In the genomic region with DNA sequence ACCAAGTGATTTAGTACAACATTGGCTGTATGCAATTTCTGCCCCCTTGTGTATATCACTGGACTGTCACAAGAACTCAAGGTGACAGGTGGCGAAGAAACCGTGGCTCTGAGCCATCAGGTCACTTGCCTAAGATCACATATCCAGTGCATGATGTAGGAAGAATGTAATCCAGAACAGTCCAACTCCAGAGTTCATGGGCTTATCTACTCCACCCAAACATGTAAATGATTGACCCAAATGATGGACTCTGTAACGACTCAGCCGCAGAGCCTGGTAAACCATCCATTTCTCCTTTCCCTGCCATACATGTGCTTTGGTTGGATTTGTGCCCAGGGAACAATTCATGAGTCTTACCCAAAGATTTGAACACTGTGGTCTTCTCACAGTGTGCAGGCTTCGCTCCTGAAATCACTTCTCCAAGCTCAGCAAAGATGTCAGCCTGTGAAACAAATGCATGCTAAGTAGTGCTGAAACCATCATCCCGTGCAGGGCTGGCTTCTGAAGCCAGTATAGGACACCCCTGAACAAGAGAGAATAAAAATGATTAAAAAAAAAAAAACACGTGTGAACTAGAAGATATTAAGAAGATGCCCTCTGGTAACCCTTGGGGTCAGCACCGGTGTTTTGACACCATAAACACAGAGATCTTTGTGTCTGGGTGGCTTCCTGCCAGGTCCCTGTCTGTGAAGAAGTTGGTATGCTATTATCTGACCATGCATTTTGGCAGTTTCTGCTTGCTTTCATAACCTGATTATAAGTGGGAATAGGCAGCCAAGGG, we compare ENCODE assay signal across 18 mouse cellular contexts. TPM values are rescaled to one million over a fixed set of nuclear protein-coding genes. Genes with fewer than 3 reads are reported as not detected.
A peak's percentile ranks its signal among the peaks of the same experiment; 100 is the strongest.
DNase-seq lines count a peak whose midpoint lies in the region; ATAC-seq and TF ChIP-seq lines count a peak whose summit lies in the region.
"Had no signal": no experiment of that assay in that cellular context is flagged by ENCODE, and none has a peak within 500 bp of the region (broad histone marks: within the 10 kb centered on the region; RNA-seq: fewer than 3 reads in every experiment).

No protein-coding gene starts in this region.

- H3K9ac ChIP-seq in liver, embryonic 13.5 days: no peak overlapping the region
- H3K9ac ChIP-seq: hindbrain, embryonic 15.5 days had no signal

- TF ChIP-seq POLR2A in kidney, adult 2 months (IDR thresholded peaks at IDR 0.05; ENCODE audit: low read depth, low read length): no peak

- H3K36me3 ChIP-seq in kidney, adult 2 months (ENCODE audit: control insufficient read depth, insufficient read depth, low read length): no peaks in the 10 kb centered on the region
- H3K36me3 ChIP-seq in liver, embryonic 13.5 days: no peaks in the 10 kb centered on the region
- H3K36me3 ChIP-seq: hindbrain, embryonic 15.5 days had no signal

- peaks cover 13% of the 10 kb centered on the region for H3K4me1 ChIP-seq in kidney, adult 2 months (ENCODE audit: control insufficient read depth, insufficient read depth, low read length)
- H3K4me1 ChIP-seq in liver, embryonic 13.5 days (replicated peaks): 0 out of 2 replicates have a peak, but pooled peaks cover 3% of the 10 kb centered on the region

- H3K27ac ChIP-seq in kidney, adult 2 months (ENCODE audit: insufficient read depth, low read depth, low read length): peak overlapping the region; percentile 93
- no peak overlapping the region for H3K27ac ChIP-seq in liver, embryonic 13.5 days
- H3K27ac ChIP-seq: hindbrain, embryonic 15.5 days had no signal

- peak; percentile 18 to 40 for DNase-seq in cerebellum, adult 18-20 months
- DNase-seq in cerebellum, adult 11 months: no peak
- peak; percentile 42 for DNase-seq in MN1 (ENCODE audit: low spot score)
- DNase-seq in kidney, adult 2 months: peak; percentile 93
- DNase-seq in liver, embryonic 13.5 days: no peak
- DNase-seq in urinary bladder, adult 2 months (ENCODE audit: low spot score): no peak
- DNase-seq in layer of hippocampus, adult 18-20 months (ENCODE audit: low spot score in 2 of 2): no peak
- DNase-seq in left cerebral cortex, adult 9 months (ENCODE audit: low spot score in 2 of 2): no peak
- DNase-seq: adrenal gland, adult 8-10 months; heart, adult 18-20 months; thymus, postnatal 25 days had no signal

- no peak overlapping the region for H3K4me2 ChIP-seq in liver, embryonic 13.5 days
- H3K4me2 ChIP-seq: hindbrain, embryonic 15.5 days had no signal

- H3K9me3 ChIP-seq in liver, embryonic 13.5 days (replicated peaks): no peaks in the 10 kb centered on the region
- H3K9me3 ChIP-seq: hindbrain, embryonic 15.5 days had no signal

- no peak; the same call in 1 of the 2 replicates for TF ChIP-seq CTCF in kidney, adult 2 months (conservative IDR thresholded peaks at IDR 0.05; ENCODE audit: insufficient read depth, insufficient read length, low read depth, low read length)

- ATAC-seq in liver, embryonic 13.5 days (ENCODE audit: low read depth): peak; percentile 75

- no peak overlapping the region for H3K4me3 ChIP-seq in kidney, adult 2 months (ENCODE audit: insufficient read depth, low read depth, low read length)
- no peak overlapping the region for H3K4me3 ChIP-seq in liver, embryonic 13.5 days (replicated peaks)
- H3K4me3 ChIP-seq: hindbrain, embryonic 15.5 days had no signal

- WGBS in kidney, adult 2 months: 31% methylated on average over 8 of the region's 8 CpGs
- 62% methylated on average over 8 of the region's 8 CpGs for WGBS in liver, embryonic 13.5 days (ENCODE audit: insufficient replicate concordance)

- no peaks in the 10 kb centered on the region for H3K27me3 ChIP-seq in kidney, adult 2 months (replicated peaks; ENCODE audit: control insufficient read depth, insufficient read depth, low read length)
- no peaks in the 10 kb centered on the region for H3K27me3 ChIP-seq in liver, embryonic 13.5 days
- H3K27me3 ChIP-seq: hindbrain, embryonic 15.5 days had no signal

RNA-seq across cellular contexts. Expression of a gene that starts 12.4 kb away (rescaled TPM):
- 30.2 and 30.9 TPM in 2 replicates for polyA plus RNA-seq in kidney, adult 2 months (2012; rRNA removed)
- polyA plus RNA-seq in liver, embryonic 13.5 days (2015; fragmentation: Nextera tagmentation; extraction: Ambion mirVana): 0.25 and 0.44 TPM in 2 replicates
- polyA plus RNA-seq in urinary bladder, adult 2 months (2012; rRNA removed): 1.5 and 1.9 TPM in 2 replicates
- 100 to 1,000 TPM; 255 to 271 TPM for total RNA-seq in layer of hippocampus, adult 18-20 months (2021)
- total RNA-seq: megakaryocyte progenitor cell, adult 5-6 weeks; MEL had no signal

RNA-seq across cellular contexts. Expression of a gene that starts 14.2 kb away (rescaled TPM):
- polyA plus RNA-seq in kidney, adult 2 months (2012; rRNA removed): 0.03 and 0.06 TPM in 2 replicates
- 0.17 TPM in 1 of 2 replicates, not detected in the other for polyA plus RNA-seq in liver, embryonic 13.5 days (2015; fragmentation: Nextera tagmentation; extraction: Ambion mirVana)
- 0.08 TPM in 1 of 2 replicates, not detected in the other for polyA plus RNA-seq in urinary bladder, adult 2 months (2012; rRNA removed)
- total RNA-seq in layer of hippocampus, adult 18-20 months (2021): not detected
- total RNA-seq: heart, adult 18-20 months; megakaryocyte progenitor cell, adult 5-6 weeks; MEL had no signal
- polyA plus RNA-seq: cortical plate, adult 2 months; forebrain, embryonic 11.5 days; hindbrain, embryonic 15.5 days; limb, embryonic 11.5 days; neural tube, embryonic 11.5 days had no signal

RNA-seq across cellular contexts. Expression of a gene that starts 15.9 kb away (rescaled TPM):
- 10.8 and 15.0 TPM in 2 replicates for polyA plus RNA-seq in kidney, adult 2 months (2012; rRNA removed)
- 1.4 and 1.6 TPM in 2 replicates for polyA plus RNA-seq in liver, embryonic 13.5 days (2015; fragmentation: Nextera tagmentation; extraction: Ambion mirVana)
- polyA plus RNA-seq in urinary bladder, adult 2 months (2012; rRNA removed): not detected in 2 replicates
- under 1 TPM; 0.30 to 0.32 TPM for total RNA-seq in layer of hippocampus, adult 18-20 months (2021)
- total RNA-seq: megakaryocyte progenitor cell, adult 5-6 weeks; MEL had no signal
- polyA plus RNA-seq: forebrain, embryonic 11.5 days; hindbrain, embryonic 15.5 days; limb, embryonic 11.5 days; neural tube, embryonic 11.5 days had no signal

RNA-seq across cellular contexts. Expression of a gene that starts 44.5 kb away (rescaled TPM):
- not detected in 2 replicates for polyA plus RNA-seq in kidney, adult 2 months (2012; rRNA removed)
- polyA plus RNA-seq in liver, embryonic 13.5 days (2015; fragmentation: Nextera tagmentation; extraction: Ambion mirVana): not detected in 2 replicates
- polyA plus RNA-seq in urinary bladder, adult 2 months (2012; rRNA removed): not detected in 2 replicates
- total RNA-seq in layer of hippocampus, adult 18-20 months (2021): under 1 TPM in 1 of 2 experiments, not detected in 1; 0.13 TPM
- total RNA-seq: adrenal gland, adult 8-10 months; megakaryocyte progenitor cell, adult 5-6 weeks; MEL had no signal
- polyA plus RNA-seq: forebrain, embryonic 11.5 days; hindbrain, embryonic 15.5 days; limb, embryonic 11.5 days; neural tube, embryonic 11.5 days had no signal

Comparison
In these comparisons a context has a peak if more than half of its experiments do, and no peak if none do; other contexts are left out.
1. DNase-seq: peak in cerebellum, adult 18-20 months (2 of 2), MN1 (single experiment) and kidney, adult 2 months (single experiment); none in cerebellum, adult 11 months (single experiment), liver, embryonic 13.5 days (single experiment), urinary bladder, adult 2 months (single experiment), layer of hippocampus, adult 18-20 months (0 of 2) and left cerebral cortex, adult 9 months (0 of 2).
2. RNA of a gene that starts 12.4 kb away (polyA plus RNA-seq): 30.2 to 30.9 TPM in kidney, adult 2 months; 1.5 to 1.9 TPM in urinary bladder, adult 2 months and 0.25 to 0.44 TPM in liver, embryonic 13.5 days; every median in the first group is over 10 times any median in the second.